Mouse (Mus musculus): Measurements from ENCODE around the gene Spats2. TPM values are rescaled to one million over a fixed set of nuclear protein-coding genes. Genes with fewer than 3 reads are reported as not detected.
A peak's percentile ranks its signal among the peaks of the same experiment; 100 is the strongest.

Gene Spats2
- polyA plus RNA-seq, 1 experiment from 2014 or later = 13.9 TPM

GRCm38 (mm10) chr15:99217630-99218029 lies 91.9 kb downstream of the Spats2 start:
- no peak for TF ChIP-seq CTCF (IDR thresholded peaks at IDR 0.05; ENCODE audit: low read depth)
- no peak for TF ChIP-seq EP300 (optimal IDR thresholded peaks at IDR 0.05)
- Histone ChIP-seq H3K4me3 (ENCODE audit: low read depth, low read length) (no peak overlapping the region), H3K27me3 (ENCODE audit: control insufficient read depth, insufficient read depth, low read length) (peaks cover 7% of the 10 kb centered on the region; the same call in 1 of the 2 replicates)

DNA sequence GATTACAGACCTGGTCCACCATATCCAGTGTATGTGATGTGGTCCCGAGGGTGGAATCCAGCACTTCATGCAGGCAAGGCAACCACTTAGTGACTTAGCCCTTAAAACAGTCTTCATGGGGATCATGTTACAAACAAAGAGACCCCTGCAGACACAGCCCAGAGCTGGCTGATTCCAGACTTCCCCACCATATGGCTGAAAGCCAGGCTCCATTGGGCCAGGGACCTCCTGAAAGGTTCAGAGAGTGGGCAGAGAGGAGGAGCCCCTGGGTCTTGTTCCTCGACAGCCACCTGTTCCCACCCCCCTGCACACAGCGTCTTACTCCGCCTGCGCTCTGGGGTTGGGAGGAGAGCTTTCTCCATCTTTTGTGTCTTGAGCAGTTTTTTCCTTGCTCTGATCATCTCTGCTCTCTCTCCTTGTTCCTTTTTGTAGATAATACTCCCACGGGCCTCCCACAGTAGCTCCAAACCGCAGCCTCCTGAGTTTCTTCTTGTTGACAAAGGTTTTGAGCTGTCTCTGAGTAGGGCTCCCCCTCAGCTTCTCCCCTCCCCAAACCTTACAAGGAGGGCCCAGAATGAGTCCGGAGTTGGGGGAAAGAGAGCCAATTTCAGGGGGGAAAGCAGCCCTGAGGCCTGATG lies 95.7 kb downstream of the Spats2 start:
- no peak for DNase-seq (ENCODE audit: low spot score)
- 19% methylated on average over 8 of the region's 8 CpGs for WGBS
- H3K4me2 ChIP-seq (replicated peaks; ENCODE audit: low read depth) = no peak overlapping the region
- no peak overlapping the region for H3K4me3 ChIP-seq (ENCODE audit: low read depth, low read length)
- no peak overlapping the region for H3K27ac ChIP-seq (replicated peaks)
- peaks cover 4% of the 10 kb centered on the region; the same call in 1 of the 2 replicates for H3K4me1 ChIP-seq (replicated peaks; ENCODE audit: control insufficient read depth, insufficient read depth)
- TF ChIP-seq CTCF (IDR thresholded peaks at IDR 0.05; ENCODE audit: low read depth) = no peak
- no peak overlapping the region for H3K9ac ChIP-seq (ENCODE audit: low read length)
- no peak for ATAC-seq (ENCODE audit: low FRiP score, low TSS enrichment)
- H3K9me3 ChIP-seq (ENCODE audit: control insufficient read depth, low read length) = no peaks in the 10 kb centered on the region
- no peaks in the 10 kb centered on the region for H3K36me3 ChIP-seq (ENCODE audit: control insufficient read depth, insufficient read depth, low read length)
- H3K27me3 ChIP-seq (ENCODE audit: control insufficient read depth, insufficient read depth, low read length) = peaks cover 13% of the 10 kb centered on the region; the same call in 1 of the 2 replicates

More at GRCm38 (mm10) chr15:99217630-99218029, 91.9 kb downstream of the Spats2 start:
- WGBS = 82% methylated on average over 4 of the region's 4 CpGs
- H3K9me3 ChIP-seq (ENCODE audit: control insufficient read depth, low read length) = no peaks in the 10 kb centered on the region
- ATAC-seq (ENCODE audit: low FRiP score, low TSS enrichment) = no peak
- H3K9ac ChIP-seq (ENCODE audit: low read length) = no peak overlapping the region
- no peak for DNase-seq (ENCODE audit: low spot score)
- no peak overlapping the region for H3K4me2 ChIP-seq (replicated peaks; ENCODE audit: low read depth)
- no peak overlapping the region for H3K27ac ChIP-seq (replicated peaks)
- no peaks in the 10 kb centered on the region for H3K36me3 ChIP-seq (ENCODE audit: control insufficient read depth, insufficient read depth, low read length)
- no peaks in the 10 kb centered on the region for H3K4me1 ChIP-seq (replicated peaks; ENCODE audit: control insufficient read depth, insufficient read depth)

DNA sequence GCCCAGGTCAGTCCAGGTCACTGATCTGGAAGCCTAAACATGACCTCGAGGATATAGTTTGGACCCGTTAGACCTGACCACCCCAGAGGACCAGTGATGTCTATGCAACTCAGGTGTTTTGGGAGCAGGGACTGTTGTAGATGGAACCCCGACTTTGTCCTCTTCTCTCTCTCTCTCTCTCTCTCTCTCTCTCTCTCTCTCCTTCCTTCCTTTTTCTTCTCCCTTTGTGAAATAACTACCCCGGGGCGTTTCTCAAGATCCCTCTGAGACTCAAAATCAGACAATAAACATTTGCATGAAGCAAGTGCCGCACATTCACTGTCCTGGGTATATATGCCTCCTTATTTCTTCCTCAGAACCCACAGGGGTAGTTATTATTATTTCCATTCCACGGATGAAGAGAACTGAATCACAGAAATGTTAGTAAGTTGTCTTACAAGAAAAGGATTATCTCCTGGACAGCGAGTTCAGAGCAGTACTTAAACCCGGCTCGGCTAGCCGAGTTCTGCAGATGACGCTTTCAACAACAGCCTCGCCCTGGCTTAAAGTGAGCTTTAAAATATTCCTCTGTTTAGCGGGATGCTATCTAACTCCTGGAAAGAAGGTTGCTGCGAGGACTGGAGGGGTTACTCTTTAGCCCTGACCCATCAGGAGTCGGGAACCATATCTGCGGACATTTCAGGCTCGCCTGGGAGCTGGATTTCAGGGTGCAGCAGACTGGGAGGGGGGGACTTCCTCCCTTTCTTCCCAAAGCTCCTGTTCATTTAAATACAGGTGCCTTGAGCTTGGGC lies 97.3 kb downstream of the Spats2 start:
- no peak for DNase-seq (ENCODE audit: low spot score)
- Histone ChIP-seq H3K9ac (ENCODE audit: low read length) (no peak overlapping the region), H3K4me3 (ENCODE audit: low read depth, low read length) (peak overlapping the region; percentile 44), H3K9me3 (ENCODE audit: control insufficient read depth, low read length) (no peaks in the 10 kb centered on the region), H3K36me3 (ENCODE audit: control insufficient read depth, insufficient read depth, low read length) (no peaks in the 10 kb centered on the region), H3K27me3 (ENCODE audit: control insufficient read depth, insufficient read depth, low read length) (peaks cover 13% of the 10 kb centered on the region; the same call in 1 of the 2 replicates), H3K4me1 (replicated peaks; ENCODE audit: control insufficient read depth, insufficient read depth) (peaks cover 4% of the 10 kb centered on the region; the same call in 1 of the 2 replicates), H3K4me2 (replicated peaks; ENCODE audit: low read depth) (peak overlapping the region; percentile 91), H3K27ac (replicated peaks) (no peak overlapping the region)
- ATAC-seq (ENCODE audit: low FRiP score, low TSS enrichment) = no peak
- 5% methylated on average over 18 of the region's 18 CpGs for WGBS
- no peak for TF ChIP-seq CTCF (IDR thresholded peaks at IDR 0.05; ENCODE audit: low read depth)

DNA sequence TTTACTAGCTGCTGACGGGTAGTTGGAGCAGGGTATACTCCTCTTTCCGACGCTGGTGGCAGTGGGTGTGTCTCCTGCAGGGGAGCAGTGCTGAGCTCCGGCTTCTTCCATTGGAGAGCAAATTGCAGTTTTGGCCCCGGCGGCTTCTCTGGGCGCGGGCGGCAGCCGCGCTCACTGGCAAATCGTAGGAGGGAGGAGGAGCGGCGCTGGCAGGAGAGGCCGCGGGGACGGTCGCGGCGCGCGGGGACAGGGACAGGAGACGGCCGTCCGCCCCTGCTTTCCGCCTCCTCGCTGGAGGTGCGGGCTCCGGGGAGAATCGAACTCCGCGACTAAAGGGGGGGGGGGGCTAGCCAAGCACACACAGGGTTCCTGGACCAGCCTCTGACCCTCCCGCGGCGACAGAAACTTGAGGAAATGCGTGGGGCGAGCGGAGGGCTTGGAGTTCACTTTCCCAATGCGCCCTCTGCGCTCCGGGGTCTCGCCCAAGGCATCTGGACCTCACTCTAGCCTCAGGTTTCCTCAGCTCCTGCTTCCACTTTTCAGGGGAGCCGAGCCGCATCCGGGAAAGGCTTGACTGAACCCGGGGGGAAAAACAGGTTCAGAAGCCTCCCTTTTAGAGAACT lies 98.0 kb downstream of the Spats2 start:
- peak; percentile 51 for DNase-seq (ENCODE audit: low spot score)
- Histone ChIP-seq H3K27ac (replicated peaks) (no peak overlapping the region), H3K36me3 (ENCODE audit: control insufficient read depth, insufficient read depth, low read length) (no peaks in the 10 kb centered on the region), H3K9ac (ENCODE audit: low read length) (peak overlapping the region; percentile 45), H3K4me2 (replicated peaks; ENCODE audit: low read depth) (peak overlapping the region; percentile 91), H3K27me3 (ENCODE audit: control insufficient read depth, insufficient read depth, low read length) (peaks cover 13% of the 10 kb centered on the region; the same call in 1 of the 2 replicates), H3K9me3 (ENCODE audit: control insufficient read depth, low read length) (no peaks in the 10 kb centered on the region), H3K4me3 (ENCODE audit: low read depth, low read length) (peak overlapping the region; percentile 44), H3K4me1 (replicated peaks; ENCODE audit: control insufficient read depth, insufficient read depth) (peaks cover 4% of the 10 kb centered on the region; the same call in 1 of the 2 replicates)
- no peak for ATAC-seq (ENCODE audit: low FRiP score, low TSS enrichment)
- under 1% methylated on average over 43 of the region's 46 CpGs for WGBS
- no peak for TF ChIP-seq CTCF (IDR thresholded peaks at IDR 0.05; ENCODE audit: low read depth)
- no peak for TF ChIP-seq EP300 (optimal IDR thresholded peaks at IDR 0.05)

DNA sequence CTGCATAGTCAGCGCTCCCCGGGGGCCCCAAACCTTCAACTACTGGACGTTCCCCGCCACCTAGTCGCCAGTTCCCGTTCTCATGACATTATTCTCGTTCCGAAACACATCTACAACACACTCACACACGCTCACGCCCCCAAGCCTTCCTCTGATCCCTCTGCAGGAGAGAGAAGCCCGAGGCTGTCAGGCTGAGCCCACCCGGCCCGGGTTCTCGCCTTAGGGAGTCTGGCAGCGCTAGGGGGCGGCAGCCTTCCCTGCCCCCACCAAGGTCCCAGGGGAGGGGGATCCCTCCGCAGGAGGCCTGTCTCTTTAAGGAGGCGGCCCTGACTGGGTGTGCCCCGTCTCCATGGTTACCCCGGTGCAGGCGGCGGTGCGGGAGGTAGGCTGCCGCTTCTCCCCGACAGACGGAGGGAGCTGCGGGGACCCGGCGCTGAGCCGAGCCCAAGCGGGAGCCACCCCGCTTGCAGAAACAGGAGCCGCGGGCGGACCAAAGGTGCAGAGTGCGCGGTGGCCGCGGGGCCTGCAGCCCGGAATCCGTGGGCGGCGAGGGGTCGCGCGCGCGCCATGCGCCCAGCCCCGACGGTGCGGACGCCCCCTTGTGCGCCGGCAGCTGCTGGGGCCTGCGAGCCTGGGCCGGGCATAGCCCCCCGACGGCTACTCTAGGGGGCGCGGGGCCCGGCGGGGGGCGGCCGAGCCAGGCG lies 98.6 kb downstream of the Spats2 start, which contains the start of gene Kcnh3:
Gene Kcnh3 (plus strand): TSS at position 654 of the 704 bp plus-strand sequence.
- Histone ChIP-seq H3K36me3 (ENCODE audit: control insufficient read depth, insufficient read depth, low read length) (no peaks in the 10 kb centered on the region), H3K9me3 (ENCODE audit: control insufficient read depth, low read length) (no peaks in the 10 kb centered on the region), H3K4me1 (replicated peaks; ENCODE audit: control insufficient read depth, insufficient read depth) (peaks cover 4% of the 10 kb centered on the region; the same call in 1 of the 2 replicates), H3K4me2 (replicated peaks; ENCODE audit: low read depth) (peak within 1 kb of the TSS; percentile 91), H3K4me3 (ENCODE audit: low read depth, low read length) (peak within 1 kb of the TSS; percentile 44), H3K9ac (ENCODE audit: low read length) (peak within 1 kb of the TSS; percentile 45), H3K27ac (replicated peaks) (no peak within 1 kb of the TSS), H3K27me3 (ENCODE audit: control insufficient read depth, insufficient read depth, low read length) (peaks cover 13% of the 10 kb centered on the region; the same call in 1 of the 2 replicates)
- 1% methylated on average over 42 of the region's 66 CpGs for whole genome bisulfite sequencing
- TF ChIP-seq CTCF (IDR thresholded peaks at IDR 0.05; ENCODE audit: low read depth) (no peak; the same call in 1 of the 2 replicates), EP300 (optimal IDR thresholded peaks at IDR 0.05) (no peak)
- peak; percentile 78 for DNase-seq (ENCODE audit: low spot score)
- peak; percentile 41; the same call in 1 of the 2 replicates for ATAC-seq (ENCODE audit: low FRiP score, low TSS enrichment)
